Mouse (Mus musculus) spleen, adult 12 weeks (tissue): ENCODE data around the gene Gm4756.
"Not testable (repeated sequence)": the region's sequence is repeated elsewhere in the genome, so short reads cannot be mapped to it uniquely, and the experiment has no call there.

ENCODE experiments used
- DNase-seq: peaks from one replicate; pipeline ENCODE4 v3.0.0; 2022; ENCODE audit warnings: low spot score

Gene Gm4756

DNA sequence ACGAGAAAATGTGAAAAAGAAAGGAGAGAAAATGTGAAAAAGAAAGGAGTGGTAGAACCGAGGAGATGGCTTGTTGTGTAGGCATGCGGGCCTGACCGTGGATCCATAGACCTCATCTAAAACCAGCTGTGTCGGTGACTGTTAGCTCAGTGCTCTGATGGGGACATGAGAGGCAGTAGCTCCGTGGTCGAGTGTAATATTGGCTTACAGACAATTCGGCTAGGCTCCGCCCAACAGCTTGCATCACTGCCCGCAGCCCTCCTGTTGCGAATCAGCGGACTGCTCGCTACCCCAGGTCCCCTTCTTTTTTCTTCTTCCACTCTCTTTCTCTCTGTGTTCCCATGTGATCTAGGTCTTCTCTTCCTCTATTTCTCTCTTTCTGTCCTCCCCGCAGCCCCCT, 540 bp downstream of the Gm4756 start:
- no peak for DNase-seq

DNA sequence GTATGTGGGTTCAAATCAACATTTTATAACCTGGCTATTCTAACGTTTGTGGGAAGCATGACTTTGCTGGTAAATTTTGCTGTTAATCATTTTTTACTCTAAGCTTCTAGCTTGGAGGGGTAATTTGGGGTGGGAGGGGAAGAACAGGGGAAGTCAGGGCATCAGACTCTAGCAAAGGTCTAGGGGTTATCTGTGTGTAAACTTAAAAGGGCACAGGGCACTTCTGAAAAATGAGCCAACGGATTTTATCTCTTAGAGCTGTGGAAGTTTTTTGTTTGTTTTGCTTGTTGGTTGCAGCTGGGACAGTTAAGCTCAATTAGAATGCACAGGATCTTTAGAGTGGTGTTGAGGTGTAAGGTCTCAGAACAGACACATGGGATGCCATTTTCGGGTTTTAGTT, 11.4 kb downstream of the Gm4756 start:
- no peak for DNase-seq

DNA sequence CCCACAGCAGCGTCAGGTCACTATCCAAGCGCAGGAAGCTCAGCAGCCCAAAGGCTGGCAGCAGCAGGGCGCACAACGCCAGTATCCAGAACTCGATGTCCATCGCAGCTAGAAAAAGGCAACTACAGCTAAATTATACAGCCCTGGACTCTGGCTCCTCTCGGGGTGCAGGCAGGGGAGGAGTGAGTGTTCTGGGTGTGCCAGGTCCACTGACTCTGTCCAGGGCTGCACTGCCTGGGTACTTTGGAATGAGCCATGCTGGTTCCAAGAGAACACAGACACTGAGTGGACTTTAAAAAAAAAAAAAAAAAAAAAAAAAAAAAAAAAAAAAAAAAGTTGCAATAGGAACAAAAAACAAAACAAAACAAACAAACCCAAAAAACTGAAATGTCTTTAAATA, 20.7 kb downstream of the Gm4756 start:
- no peak for DNase-seq

DNA sequence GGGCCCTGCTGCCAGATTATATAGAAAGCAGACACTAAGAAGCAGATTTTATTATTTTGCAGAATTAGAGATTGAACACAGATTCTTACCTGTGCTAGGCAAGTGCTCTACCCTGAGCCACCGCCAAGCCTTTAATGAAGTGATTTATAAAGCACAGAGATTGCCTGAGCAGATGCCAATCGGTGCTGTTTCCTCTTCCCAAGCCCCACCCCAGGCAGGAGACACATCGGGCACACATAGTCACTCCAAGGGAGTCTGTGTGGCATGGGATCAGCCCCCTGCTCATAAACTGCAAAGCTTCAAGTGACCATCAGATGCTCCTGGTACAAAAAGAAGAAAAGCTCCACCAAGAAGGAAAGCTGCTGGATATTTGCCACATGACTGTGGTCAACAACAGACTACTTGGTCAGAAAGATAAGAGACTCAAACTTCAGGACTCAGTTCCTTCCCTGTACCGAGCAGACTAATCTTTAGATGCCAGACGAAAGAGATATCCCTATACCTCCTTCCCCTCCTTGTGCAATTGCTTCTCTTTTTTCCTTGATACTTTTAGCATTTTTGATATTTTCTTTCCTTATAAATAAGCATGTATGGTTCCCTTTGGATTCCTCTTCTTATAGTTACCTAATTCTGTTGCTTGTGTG, 26.5 kb downstream of the Gm4756 start:
- no peak for DNase-seq

DNA sequence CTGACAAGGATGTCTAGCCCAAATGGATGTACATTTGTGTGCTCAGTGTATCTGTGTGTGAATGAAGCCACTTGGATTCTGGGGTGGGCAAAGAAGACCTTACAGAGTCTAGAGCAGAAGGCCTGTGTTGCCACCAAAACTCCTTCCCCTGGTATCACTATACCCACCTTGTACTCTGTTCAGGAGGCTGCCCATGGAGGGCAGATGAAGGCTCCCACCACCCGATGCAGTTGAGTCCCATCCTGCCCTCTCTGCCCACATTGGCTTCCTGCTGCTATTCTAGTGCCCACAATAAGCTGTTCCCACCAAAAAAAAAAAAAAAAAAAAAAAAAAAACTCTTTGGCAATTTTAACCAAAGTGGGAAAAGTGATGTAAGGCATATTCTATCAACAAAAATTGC, 28.0 kb downstream of the Gm4756 start:
- no peak for DNase-seq

DNA sequence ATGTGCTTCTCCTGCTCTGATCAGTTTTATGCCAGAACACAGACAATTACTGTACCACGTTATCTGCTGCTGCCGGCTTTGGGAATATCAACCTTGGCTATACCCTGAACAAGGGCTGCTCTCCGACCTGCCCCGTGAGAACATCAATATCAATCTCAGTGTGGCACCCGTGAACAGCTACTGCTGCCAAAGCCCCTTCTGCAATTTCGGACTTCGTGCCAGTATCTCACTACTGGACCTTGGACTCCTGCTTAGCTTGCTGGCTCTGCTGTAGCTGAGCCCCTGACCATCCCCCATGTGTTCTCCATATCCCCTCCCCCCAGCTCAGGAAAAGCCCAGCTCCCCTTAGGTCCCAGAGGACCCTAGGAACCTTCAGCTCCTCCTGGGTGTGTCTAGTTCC, 28.6 kb downstream of the Gm4756 start:
- DNase-seq, result no peak

DNA sequence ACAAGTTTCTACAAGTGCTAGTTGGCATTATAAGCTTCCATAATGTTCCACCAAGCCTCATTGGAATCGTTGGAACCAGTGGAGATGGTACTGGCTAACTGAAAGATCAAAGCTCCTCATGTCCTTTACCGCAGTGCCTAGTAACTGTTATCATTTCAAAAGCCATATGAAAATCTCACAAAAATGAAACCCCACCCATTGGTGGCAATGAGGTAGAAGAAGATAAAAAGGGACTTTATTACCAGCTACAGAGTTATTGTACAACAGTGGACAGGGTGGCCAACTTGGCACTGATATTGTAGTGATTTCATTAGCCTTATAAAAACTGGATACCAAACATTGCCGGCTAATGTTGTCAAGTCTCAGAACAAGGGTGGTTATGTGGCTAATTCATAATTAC, 37.4 kb downstream of the Gm4756 start:
- no peak for DNase-seq

DNA sequence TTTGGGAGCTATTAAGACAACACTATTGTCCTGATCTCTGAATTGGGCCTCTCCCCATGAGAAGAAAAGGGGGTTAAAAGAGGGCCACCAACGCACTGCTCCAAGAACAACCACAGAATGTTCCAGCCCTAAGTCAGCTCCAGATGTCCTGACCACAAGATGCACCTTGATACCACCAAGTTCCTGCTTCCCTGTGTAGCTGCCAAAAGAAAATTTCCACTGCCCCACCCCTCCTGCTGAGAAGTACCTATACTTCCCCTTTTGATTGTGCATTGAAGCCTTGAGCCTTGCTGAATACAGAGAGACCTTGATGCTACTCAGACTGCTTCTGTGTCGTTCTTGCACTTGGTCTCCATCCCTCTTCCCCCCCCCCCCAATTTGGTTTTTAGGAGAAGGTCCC, 50.7 kb downstream of the Gm4756 start:
- not testable (repeated sequence) for DNase-seq

DNA sequence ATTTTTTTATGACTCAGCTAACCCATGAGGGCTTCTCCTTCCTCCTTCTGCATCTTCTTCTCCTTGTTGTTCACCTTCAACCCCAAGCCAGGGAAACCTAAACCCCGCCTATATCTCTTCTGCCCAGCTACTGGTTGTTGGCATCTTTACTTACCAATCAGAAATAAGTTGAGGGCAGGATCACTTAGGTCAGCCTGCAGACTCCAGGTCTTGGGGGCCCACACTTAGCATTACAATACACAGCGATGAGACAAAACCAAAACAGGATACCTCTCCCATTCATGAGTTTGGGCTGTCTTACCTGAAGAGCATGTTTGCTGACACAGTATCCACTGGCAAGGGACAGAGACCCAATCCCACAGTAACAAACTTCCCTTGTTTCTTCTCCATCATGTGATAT, 55.5 kb downstream of the Gm4756 start:
- DNase-seq, result no peak

DNA sequence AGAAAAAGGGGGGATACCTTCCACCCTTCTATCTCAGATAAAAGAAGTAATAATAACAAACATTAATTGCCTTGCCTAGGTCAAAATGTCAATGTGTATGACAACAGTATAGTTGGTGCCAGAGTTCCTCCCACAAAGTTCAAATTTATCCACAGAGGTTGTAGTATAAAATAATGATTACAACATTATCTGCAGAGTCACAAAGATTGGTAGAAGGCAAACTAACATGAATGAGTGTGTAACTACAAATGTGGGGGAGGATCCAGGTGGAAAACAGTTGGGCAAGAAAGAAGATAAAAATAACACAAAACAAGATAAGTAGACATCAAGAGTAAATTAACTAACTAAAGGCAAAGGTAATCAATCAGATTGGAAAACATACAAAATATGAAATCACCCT, 56.5 kb downstream of the Gm4756 start:
- DNase-seq, result no peak

DNA sequence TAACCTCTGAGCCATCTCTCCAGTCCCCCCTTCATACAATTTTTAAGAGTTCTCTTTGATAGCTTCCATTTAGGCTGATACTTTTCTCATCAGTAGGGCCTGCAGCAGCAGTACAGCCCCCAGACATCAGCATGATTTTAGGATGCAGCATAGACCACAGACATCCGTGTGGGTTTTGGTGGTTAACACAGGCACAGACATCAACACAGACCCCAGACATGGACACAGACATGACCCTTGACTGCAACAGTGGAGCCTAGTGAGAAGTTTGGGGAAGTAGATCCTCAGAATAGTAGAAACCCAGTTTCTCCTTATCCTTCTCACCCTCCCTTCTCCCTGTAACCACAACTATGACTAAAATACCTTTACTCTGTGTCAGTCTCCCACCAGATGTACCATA, 64.1 kb downstream of the Gm4756 start:
- DNase-seq, result no peak

DNA sequence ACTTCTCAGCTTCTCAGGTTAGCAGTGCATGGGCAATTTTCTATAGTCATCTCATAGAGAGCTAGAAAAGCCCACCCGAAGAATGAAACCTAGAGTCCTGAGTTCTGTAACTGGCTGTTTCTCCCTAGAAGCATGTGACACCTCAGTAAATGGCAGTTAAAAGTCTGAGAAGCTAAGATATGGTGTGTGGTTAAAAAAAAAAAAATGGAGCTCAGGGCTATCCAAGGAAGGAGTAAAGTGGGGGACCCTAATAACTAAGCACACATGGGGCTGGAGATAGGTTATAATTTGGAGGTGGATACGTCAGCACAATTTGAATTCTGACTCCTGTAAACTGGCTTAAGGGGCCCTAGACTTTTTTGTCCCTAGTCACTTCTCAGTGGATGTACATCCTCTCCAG, 66.4 kb downstream of the Gm4756 start:
- no peak for DNase-seq

DNA sequence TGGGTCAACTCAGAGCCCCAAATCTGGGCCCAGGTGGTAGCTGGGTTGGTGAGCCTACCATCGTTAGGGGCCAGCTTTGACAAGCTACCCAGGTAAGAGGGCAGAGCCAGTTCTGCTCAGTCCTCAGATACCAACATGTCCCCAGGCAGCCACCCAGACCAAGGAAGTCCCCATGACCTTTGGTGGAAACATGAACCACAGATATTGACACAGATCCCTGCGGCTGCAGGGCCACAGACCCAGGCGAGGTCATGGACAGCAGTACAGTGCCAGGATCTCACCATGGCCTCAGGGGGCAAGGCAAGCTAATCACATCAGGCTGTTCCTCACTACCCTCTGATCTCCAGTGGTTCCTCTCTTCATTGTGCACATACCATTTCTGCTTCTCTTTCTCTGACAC, 67.4 kb downstream of the Gm4756 start:
- no peak for DNase-seq

DNA sequence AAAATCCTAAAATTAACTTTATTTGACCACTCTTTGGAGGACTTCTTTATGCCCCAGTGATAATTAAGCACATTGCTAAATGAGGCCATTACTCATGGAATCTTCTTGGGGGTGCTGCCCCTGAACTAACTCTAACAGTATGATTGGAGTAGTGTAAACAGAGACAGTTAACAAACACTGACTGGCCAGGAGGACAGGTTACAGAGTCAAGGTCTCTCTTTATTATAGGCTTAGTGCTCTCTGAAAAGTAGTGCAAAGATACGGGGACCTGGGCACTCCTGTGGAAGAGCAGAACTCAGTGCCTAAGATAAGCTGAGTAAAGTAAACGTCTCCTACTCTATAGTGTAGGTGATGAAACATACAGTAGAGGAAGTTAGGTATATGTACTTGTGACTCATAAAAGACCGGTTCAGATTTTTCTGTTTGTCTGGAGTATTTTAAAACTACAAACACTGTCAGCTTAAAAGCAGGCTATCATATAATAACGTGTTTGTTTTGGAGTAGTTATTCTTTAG, 85.1 kb downstream of the Gm4756 start:
- no peak for DNase-seq

DNA sequence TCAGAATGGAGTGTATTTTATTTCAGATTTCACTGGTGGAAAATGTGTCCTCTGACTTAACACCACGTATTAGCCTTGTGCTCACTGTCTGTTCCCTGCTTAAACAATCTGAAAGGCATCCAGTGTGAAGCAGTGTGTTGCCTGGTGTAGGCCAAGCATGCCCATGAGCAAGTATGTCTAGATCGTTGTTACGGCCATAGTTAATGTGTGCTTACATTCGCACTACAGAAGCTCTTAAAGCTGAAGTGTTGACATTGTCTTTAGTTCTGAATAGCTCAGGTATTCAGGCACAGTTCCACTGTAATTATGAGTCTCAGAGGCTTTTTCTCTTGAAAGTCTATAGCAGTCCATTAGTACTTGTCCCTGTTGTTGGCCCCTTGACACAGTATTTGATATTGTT, 95.1 kb downstream of the Gm4756 start:
- DNase-seq, result no peak

DNA sequence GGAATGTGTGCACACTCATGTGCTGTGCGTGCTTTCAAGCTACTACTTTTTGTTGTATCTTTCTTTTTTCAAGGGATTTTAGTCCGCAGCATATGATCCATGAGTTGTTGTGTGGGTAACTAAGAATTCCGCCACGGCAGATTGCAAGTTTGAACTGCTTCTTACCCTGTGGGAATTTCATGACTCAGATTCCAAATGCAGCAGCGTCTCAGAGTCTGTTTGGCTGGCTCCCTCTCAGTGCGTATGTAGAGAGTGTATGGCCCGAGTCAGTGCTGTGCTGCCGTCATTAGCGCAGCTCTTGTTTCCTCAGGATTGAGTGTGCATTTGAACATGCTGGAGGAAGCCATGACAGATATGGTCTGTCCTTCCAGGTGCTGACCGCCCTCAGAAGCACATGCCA, 110.9 kb downstream of the Gm4756 start:
- no peak for DNase-seq

DNA sequence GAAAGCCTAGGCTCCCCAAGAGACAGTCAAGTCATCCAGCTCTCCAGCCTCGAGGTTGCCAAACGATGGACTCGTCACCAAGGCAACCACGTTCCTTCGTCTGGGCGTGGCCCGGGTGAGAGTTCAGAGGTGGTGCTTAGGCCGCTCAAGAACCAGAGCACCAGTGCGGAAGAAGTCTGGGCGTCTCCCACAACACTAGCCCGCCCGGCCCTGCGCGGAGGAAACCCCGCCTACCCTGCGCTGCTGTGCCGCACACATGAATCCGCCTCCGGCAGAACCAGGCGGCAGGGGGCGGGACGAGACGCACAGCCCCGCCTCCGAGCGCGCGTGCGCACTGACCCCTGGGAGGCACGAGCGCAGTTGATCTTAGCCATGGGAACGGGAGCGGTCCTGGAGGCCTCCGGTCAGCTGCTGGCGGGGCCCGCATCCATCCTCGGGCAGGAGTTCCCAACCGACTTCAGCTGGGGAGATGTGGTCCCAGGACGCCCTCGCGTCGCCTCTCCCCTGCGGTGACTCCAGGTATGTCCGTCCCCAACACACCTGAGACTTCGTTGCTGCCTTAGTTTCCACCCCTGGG, 113.4 kb downstream of the Gm4756 start, which contains the start of gene Pcnx4:
Pcnx4 (plus strand) TSS at position 363 of the 577 bp plus-strand sequence.
- peak; percentile 97 for DNase-seq

DNA sequence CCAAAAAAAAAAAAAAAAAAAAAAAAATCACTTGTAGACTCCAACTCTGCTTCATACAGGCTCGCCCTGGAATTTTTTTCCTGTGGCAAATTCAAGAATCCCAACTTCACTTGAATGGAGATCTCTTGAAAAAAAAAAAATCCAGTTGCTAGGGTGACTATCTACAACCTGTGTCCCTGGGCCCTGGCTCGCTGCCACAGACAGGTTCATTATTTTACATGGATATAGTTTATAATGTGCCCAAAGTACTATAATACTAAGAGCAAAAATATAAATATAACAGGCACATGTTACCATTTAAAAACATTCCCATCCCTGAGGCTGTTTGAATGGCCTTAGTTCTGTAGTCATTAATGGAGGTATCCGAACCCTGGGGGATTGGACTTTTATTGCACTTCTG, 113.9 kb downstream of the Gm4756 start:
- no peak for DNase-seq

DNA sequence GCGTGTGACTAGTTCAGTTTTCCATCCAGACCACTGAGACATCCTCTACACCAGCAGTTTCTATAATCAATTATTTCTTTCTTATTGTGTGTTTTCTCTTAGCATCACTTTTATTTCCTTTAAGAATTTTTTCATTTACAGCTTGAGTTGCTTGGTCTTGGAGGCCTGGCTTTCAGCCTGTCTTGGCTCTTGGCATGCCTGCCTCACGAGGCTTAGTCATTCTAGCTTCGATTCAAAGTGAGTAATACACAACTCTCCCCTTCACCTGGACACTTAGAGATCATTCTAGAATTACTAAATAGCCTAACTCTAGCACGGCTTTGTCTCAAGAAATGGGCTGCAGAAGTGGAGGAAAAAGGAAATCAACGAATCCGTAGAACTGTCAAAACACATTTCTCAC, 115.5 kb downstream of the Gm4756 start:
- no peak for DNase-seq

DNA sequence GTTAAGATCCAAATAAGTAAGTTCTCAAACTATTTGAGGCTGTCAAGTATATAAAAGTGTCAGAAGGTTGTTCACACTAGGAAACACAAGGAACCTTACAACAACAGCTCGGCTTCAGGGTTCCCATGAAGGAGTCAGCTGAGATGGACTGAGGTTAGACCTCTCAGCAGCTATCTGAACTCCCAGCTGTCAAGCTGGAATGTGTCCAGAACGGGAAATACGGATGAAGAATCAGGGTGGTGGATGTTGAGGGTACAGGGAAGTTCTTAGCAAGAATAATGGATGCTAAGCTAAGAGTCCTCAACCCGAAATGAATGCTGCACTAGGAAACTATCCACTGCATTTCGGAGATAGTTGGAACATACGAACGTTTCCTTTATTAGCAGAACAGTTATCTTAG, 117.2 kb downstream of the Gm4756 start:
- DNase-seq, result no peak
